Mouse (Mus musculus): ENCODE measurements at regions not wholly inside any gene's neighbourhood (a gene's known extent, or its start where the extent isn't known, plus 50 kb on each side); places are given as distances from the start of the nearest gene placed in this dataset.

GRCm38 (mm10) chr8:44410261-44410660 lies 525.0 kb upstream of the Fat1 start:
- no peak overlapping the region for H3K9ac ChIP-seq (ENCODE audit: low read length)
- H3K9me3 ChIP-seq (ENCODE audit: control insufficient read depth, low read length) = 0 out of 2 replicates have a peak, but pooled peaks cover 5% of the 10 kb centered on the region
- H3K27ac ChIP-seq (ENCODE audit: low read depth) = no peak overlapping the region
- H3K4me2 ChIP-seq (ENCODE audit: low read length) = no peak overlapping the region
- H3K27me3 ChIP-seq (replicated peaks; ENCODE audit: control insufficient read depth, insufficient read depth, low read length) = no peaks in the 10 kb centered on the region
- DNase-seq (ENCODE audit: low spot score) (no peak), ATAC-seq (replicated peaks; ENCODE audit: low FRiP score, low TSS enrichment, low read depth) (no peak)
- no peak overlapping the region for H3K4me3 ChIP-seq (ENCODE audit: low read depth, low read length)
- no peaks in the 10 kb centered on the region for H3K36me3 ChIP-seq (ENCODE audit: control insufficient read depth, insufficient read depth, low read length)
- H3K4me1 ChIP-seq (replicated peaks; ENCODE audit: control insufficient read depth, insufficient read depth, low read length) = no peaks in the 10 kb centered on the region
- WGBS = 93% methylated on average over 3 of the region's 3 CpGs

GRCm38 (mm10) chr8:44418003-44418402 lies 517.2 kb upstream of the Fat1 start:
- H3K36me3 ChIP-seq (ENCODE audit: control insufficient read depth, insufficient read depth, low read length) = no peaks in the 10 kb centered on the region
- no peak overlapping the region for H3K4me2 ChIP-seq (ENCODE audit: low read length)
- no peak overlapping the region for H3K27ac ChIP-seq (ENCODE audit: low read depth)
- H3K9ac ChIP-seq (ENCODE audit: low read length) = no peak overlapping the region
- ATAC-seq (replicated peaks; ENCODE audit: low FRiP score, low TSS enrichment, low read depth) (no peak), DNase-seq (ENCODE audit: low spot score) (no peak)
- no peaks in the 10 kb centered on the region for H3K4me1 ChIP-seq (replicated peaks; ENCODE audit: control insufficient read depth, insufficient read depth, low read length)
- H3K27me3 ChIP-seq (replicated peaks; ENCODE audit: control insufficient read depth, insufficient read depth, low read length) = no peaks in the 10 kb centered on the region
- no peak overlapping the region for H3K4me3 ChIP-seq (ENCODE audit: low read depth, low read length)
- H3K9me3 ChIP-seq (ENCODE audit: control insufficient read depth, low read length) = no peaks in the 10 kb centered on the region
- WGBS = 81% methylated on average over 8 of the region's 8 CpGs

GRCm38 (mm10) chr8:44455433-44455832 lies 479.8 kb upstream of the Fat1 start:
- DNase-seq (ENCODE audit: low spot score) (no peak), ATAC-seq (replicated peaks; ENCODE audit: low FRiP score, low TSS enrichment, low read depth) (no peak)
- H3K4me2 ChIP-seq (ENCODE audit: low read length) = no peak overlapping the region
- H3K9me3 ChIP-seq (ENCODE audit: control insufficient read depth, low read length) = no peaks in the 10 kb centered on the region
- no peaks in the 10 kb centered on the region for H3K27me3 ChIP-seq (replicated peaks; ENCODE audit: control insufficient read depth, insufficient read depth, low read length)
- H3K36me3 ChIP-seq (ENCODE audit: control insufficient read depth, insufficient read depth, low read length) = no peaks in the 10 kb centered on the region
- 71% methylated on average over 3 of the region's 3 CpGs for WGBS
- H3K4me3 ChIP-seq (ENCODE audit: low read depth, low read length) = no peak overlapping the region
- H3K9ac ChIP-seq (ENCODE audit: low read length) = no peak overlapping the region
- H3K4me1 ChIP-seq (replicated peaks; ENCODE audit: control insufficient read depth, insufficient read depth, low read length) = no peaks in the 10 kb centered on the region
- H3K27ac ChIP-seq (ENCODE audit: low read depth) = no peak overlapping the region

- H3K27me3 ChIP-seq (replicated peaks; ENCODE audit: control insufficient read depth, insufficient read depth, low read length) = no peaks in the 10 kb centered on the region
- ATAC-seq (replicated peaks; ENCODE audit: low FRiP score, low TSS enrichment, low read depth) (peak; percentile 81), DNase-seq (ENCODE audit: low spot score) (peak; percentile 55)
- WGBS = 71% methylated on average over 7 of the region's 7 CpGs
- H3K4me3 ChIP-seq (ENCODE audit: low read depth, low read length) = no peak overlapping the region
- no peaks in the 10 kb centered on the region for H3K9me3 ChIP-seq (ENCODE audit: control insufficient read depth, low read length)
- H3K27ac ChIP-seq (ENCODE audit: low read depth) = no peak overlapping the region
- no peak overlapping the region for H3K9ac ChIP-seq (ENCODE audit: low read length)
- no peak overlapping the region for H3K4me2 ChIP-seq (ENCODE audit: low read length)
- H3K36me3 ChIP-seq (ENCODE audit: control insufficient read depth, insufficient read depth, low read length) = no peaks in the 10 kb centered on the region
- no peaks in the 10 kb centered on the region for H3K4me1 ChIP-seq (replicated peaks; ENCODE audit: control insufficient read depth, insufficient read depth, low read length)
These were observed 478.9 kb upstream of the Fat1 start for GRCm38 (mm10) chr8:44456336-44456735.

- Histone ChIP-seq H3K27ac (ENCODE audit: low read depth) (no peak overlapping the region), H3K27me3 (replicated peaks; ENCODE audit: control insufficient read depth, insufficient read depth, low read length) (no peaks in the 10 kb centered on the region), H3K9ac (ENCODE audit: low read length) (no peak overlapping the region), H3K36me3 (ENCODE audit: control insufficient read depth, insufficient read depth, low read length) (no peaks in the 10 kb centered on the region), H3K4me1 (replicated peaks; ENCODE audit: control insufficient read depth, insufficient read depth, low read length) (no peaks in the 10 kb centered on the region), H3K9me3 (ENCODE audit: control insufficient read depth, low read length) (no peaks in the 10 kb centered on the region), H3K4me2 (ENCODE audit: low read length) (no peak overlapping the region), H3K4me3 (ENCODE audit: low read depth, low read length) (no peak overlapping the region)
- ATAC-seq (replicated peaks; ENCODE audit: low FRiP score, low TSS enrichment, low read depth) = no peak
- DNase-seq (ENCODE audit: low spot score) = no peak
- WGBS = 75% methylated on average over 3 of the region's 3 CpGs
These were observed 468.7 kb upstream of the Fat1 start for GRCm38 (mm10) chr8:44466409-44467078.

GRCm38 (mm10) chr8:44512876-44513275 lies 422.4 kb upstream of the Fat1 start:
- ATAC-seq (replicated peaks; ENCODE audit: low FRiP score, low TSS enrichment, low read depth) (no peak), DNase-seq (ENCODE audit: low spot score) (no peak)
- Histone ChIP-seq H3K4me1 (replicated peaks; ENCODE audit: control insufficient read depth, insufficient read depth, low read length) (no peaks in the 10 kb centered on the region), H3K4me2 (ENCODE audit: low read length) (no peak overlapping the region), H3K27me3 (replicated peaks; ENCODE audit: control insufficient read depth, insufficient read depth, low read length) (no peaks in the 10 kb centered on the region), H3K9me3 (ENCODE audit: control insufficient read depth, low read length) (no peaks in the 10 kb centered on the region), H3K36me3 (ENCODE audit: control insufficient read depth, insufficient read depth, low read length) (no peaks in the 10 kb centered on the region), H3K27ac (ENCODE audit: low read depth) (no peak overlapping the region), H3K4me3 (ENCODE audit: low read depth, low read length) (no peak overlapping the region), H3K9ac (ENCODE audit: low read length) (no peak overlapping the region)
- WGBS = 76% methylated on average over 1 of the region's 1 CpGs

- no peaks in the 10 kb centered on the region for H3K36me3 ChIP-seq (ENCODE audit: control insufficient read depth, insufficient read depth, low read length)
- no peak overlapping the region for H3K4me3 ChIP-seq (ENCODE audit: low read depth, low read length)
- no peak overlapping the region for H3K27ac ChIP-seq (ENCODE audit: low read depth)
- H3K9me3 ChIP-seq (ENCODE audit: control insufficient read depth, low read length) = no peaks in the 10 kb centered on the region
- H3K4me1 ChIP-seq (replicated peaks; ENCODE audit: control insufficient read depth, insufficient read depth, low read length) = no peaks in the 10 kb centered on the region
- H3K9ac ChIP-seq (ENCODE audit: low read length) = no peak overlapping the region
- H3K27me3 ChIP-seq (replicated peaks; ENCODE audit: control insufficient read depth, insufficient read depth, low read length) = no peaks in the 10 kb centered on the region
- H3K4me2 ChIP-seq (ENCODE audit: low read length) = no peak overlapping the region
- DNase-seq (ENCODE audit: low spot score) (no peak), ATAC-seq (replicated peaks; ENCODE audit: low FRiP score, low TSS enrichment, low read depth) (no peak)
These were observed 409.3 kb upstream of the Fat1 start for GRCm38 (mm10) chr8:44525915-44526314.

GRCm38 (mm10) chr8:44529696-44530095 lies 405.6 kb upstream of the Fat1 start:
- no peak overlapping the region for H3K27ac ChIP-seq (ENCODE audit: low read depth)
- no peak overlapping the region for H3K9ac ChIP-seq (ENCODE audit: low read length)
- H3K27me3 ChIP-seq (replicated peaks; ENCODE audit: control insufficient read depth, insufficient read depth, low read length) = no peaks in the 10 kb centered on the region
- no peak overlapping the region for H3K4me2 ChIP-seq (ENCODE audit: low read length)
- H3K36me3 ChIP-seq (ENCODE audit: control insufficient read depth, insufficient read depth, low read length) = no peaks in the 10 kb centered on the region
- no peak for ATAC-seq (replicated peaks; ENCODE audit: low FRiP score, low TSS enrichment, low read depth)
- WGBS = 87% methylated on average over 1 of the region's 1 CpGs
- no peaks in the 10 kb centered on the region for H3K9me3 ChIP-seq (ENCODE audit: control insufficient read depth, low read length)
- no peaks in the 10 kb centered on the region for H3K4me1 ChIP-seq (replicated peaks; ENCODE audit: control insufficient read depth, insufficient read depth, low read length)
- H3K4me3 ChIP-seq (ENCODE audit: low read depth, low read length) = no peak overlapping the region
- DNase-seq (ENCODE audit: low spot score) = no peak

GRCm38 (mm10) chr8:44548885-44549284 lies 386.4 kb upstream of the Fat1 start:
- WGBS = 60% methylated on average over 3 of the region's 3 CpGs
- DNase-seq (ENCODE audit: low spot score) = no peak
- Histone ChIP-seq H3K36me3 (ENCODE audit: control insufficient read depth, insufficient read depth, low read length) (no peaks in the 10 kb centered on the region), H3K9ac (ENCODE audit: low read length) (no peak overlapping the region), H3K4me2 (ENCODE audit: low read length) (no peak overlapping the region), H3K4me1 (replicated peaks; ENCODE audit: control insufficient read depth, insufficient read depth, low read length) (no peaks in the 10 kb centered on the region), H3K27ac (ENCODE audit: low read depth) (no peak overlapping the region), H3K4me3 (ENCODE audit: low read depth, low read length) (no peak overlapping the region), H3K27me3 (replicated peaks; ENCODE audit: control insufficient read depth, insufficient read depth, low read length) (no peaks in the 10 kb centered on the region), H3K9me3 (ENCODE audit: control insufficient read depth, low read length) (no peaks in the 10 kb centered on the region)
- no peak for ATAC-seq (replicated peaks; ENCODE audit: low FRiP score, low TSS enrichment, low read depth)
